Mouse (Mus musculus) midbrain, embryonic 16.5 days (tissue): ENCODE results near the gene Mthfs. TPM values are rescaled to one million over a fixed set of nuclear protein-coding genes. Genes with fewer than 3 reads are reported as not detected.
"Not testable (repeated sequence)": the region's sequence is repeated elsewhere in the genome, so short reads cannot be mapped to it uniquely, and the experiment has no call there.

ENCODE experiments used
- ATAC-seq: fragments of 200-750 bp; cut with Nextera tagmentation; 2 replicates; pipeline ENCODE4 v1.8.0; 2017; ENCODE audit warnings: moderate TSS enrichment
- H3K27ac ChIP-seq: fragments of 300-500 bp; sonication (generic); 2 replicates; pipeline ENCODE4 v1.5.1; 2014; ENCODE audit warnings: mild to moderate bottlenecking, low read length, mixed read lengths
- H3K27me3 ChIP-seq: fragments of 300-500 bp; sonication (generic); 2 replicates; pipeline ENCODE4 v1.6.1; 2014; ENCODE audit warnings: low read depth, low read length, mixed read lengths; ENCODE audit not compliant: control insufficient read depth, insufficient read depth
- H3K36me3 ChIP-seq: fragments of 300-500 bp; sonication (generic); 2 replicates; pipeline ENCODE4 v1.6.1; 2014; ENCODE audit warnings: mild to moderate bottlenecking, low read length, moderate library complexity, mixed read lengths; ENCODE audit not compliant: control insufficient read depth, insufficient read depth
- H3K4me1 ChIP-seq: fragments of 300-500 bp; sonication (generic); 2 replicates; pipeline ENCODE4 v1.6.1; 2014; ENCODE audit warnings: mild to moderate bottlenecking, low read length, mixed read lengths; ENCODE audit not compliant: control insufficient read depth, insufficient read depth
- H3K4me2 ChIP-seq: fragments of 300-500 bp; sonication (generic); 2 replicates; pipeline ENCODE4 v1.6.1; 2014; ENCODE audit warnings: mild to moderate bottlenecking, low read length, mixed read lengths
- H3K4me3 ChIP-seq: fragments of 300-500 bp; sonication (generic); 2 replicates; pipeline ENCODE4 v1.5.1; 2014; ENCODE audit warnings: low read depth, mild to moderate bottlenecking, low read length, moderate library complexity, mixed read lengths
- H3K9ac ChIP-seq: fragments of 300-500 bp; sonication (generic); 2 replicates; pipeline ENCODE4 v1.6.1; 2014; ENCODE audit warnings: low read depth, low read length, mixed read lengths
- H3K9me3 ChIP-seq: fragments of 300-500 bp; sonication (generic); replicated peaks from 2 replicates; pipeline ENCODE4 v1.6.1; 2014; ENCODE audit warnings: mild to moderate bottlenecking, low read length, mixed read lengths; ENCODE audit not compliant: control insufficient read depth, poor library complexity, severe bottlenecking
- WGBS: fragments of 180-500 bp; shearing (Covaris S2); extraction: QIAGEN DNeasy Blood & Tissue Kit; methylation state at CpG from one replicate; pipeline ENCODE4 v1.1.7; 2014; 5-methylcytosine and 5-hydroxymethylcytosine counted together
- polyA plus RNA-seq: library from polyadenylated mRNA; unstranded; fragments of >200 nt; fragmentation: Nextera tagmentation; extraction: Ambion mirVana; gene quantifications from 2 replicates; pipeline ENCODE4 v1.2.1, GENCODE M21; 2015

The Mthfs gene
- polyA plus RNA-seq, 1 experiment from 2014 or later = 11.3 TPM

DNA sequence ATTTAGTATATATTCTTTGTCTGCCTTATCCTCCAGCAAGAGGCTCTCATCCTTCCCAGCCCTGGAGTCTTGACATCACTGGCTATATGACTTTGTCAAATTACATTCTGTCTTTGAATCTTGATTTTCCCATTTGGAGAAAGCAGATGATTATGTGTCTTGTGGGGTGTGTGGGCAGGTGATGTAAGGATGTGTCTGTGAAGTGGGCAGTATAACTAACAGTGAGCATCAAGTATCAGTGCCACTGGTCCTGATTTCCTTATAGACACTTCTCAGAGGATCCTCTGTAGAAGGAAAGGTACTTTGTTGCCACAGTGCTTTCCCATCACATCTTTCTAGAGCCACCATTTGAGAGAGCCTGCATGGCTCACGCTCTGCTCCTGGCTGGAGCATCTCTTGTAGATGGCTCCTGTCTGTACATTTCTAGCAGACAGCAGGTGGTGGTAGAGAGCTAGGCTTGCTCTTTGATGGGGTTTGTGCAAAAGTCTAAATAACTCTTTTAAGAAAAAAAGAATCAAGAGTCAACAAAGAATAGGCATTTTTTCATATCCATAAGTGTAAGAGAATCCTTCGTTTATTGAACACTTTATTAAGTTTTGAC lies 20.5 kb downstream of the Mthfs start:
- H3K4me3 ChIP-seq, H3K4me2 ChIP-seq, H3K9me3 ChIP-seq, H3K27ac ChIP-seq, H3K4me1 ChIP-seq, H3K27me3 ChIP-seq, H3K36me3 ChIP-seq, H3K9ac ChIP-seq: not testable (repeated sequence)
- peak; percentile 80; the same call in 1 of the 2 replicates for ATAC-seq
- whole genome bisulfite sequencing = 68% methylated on average over 1 of the region's 2 CpGs

DNA sequence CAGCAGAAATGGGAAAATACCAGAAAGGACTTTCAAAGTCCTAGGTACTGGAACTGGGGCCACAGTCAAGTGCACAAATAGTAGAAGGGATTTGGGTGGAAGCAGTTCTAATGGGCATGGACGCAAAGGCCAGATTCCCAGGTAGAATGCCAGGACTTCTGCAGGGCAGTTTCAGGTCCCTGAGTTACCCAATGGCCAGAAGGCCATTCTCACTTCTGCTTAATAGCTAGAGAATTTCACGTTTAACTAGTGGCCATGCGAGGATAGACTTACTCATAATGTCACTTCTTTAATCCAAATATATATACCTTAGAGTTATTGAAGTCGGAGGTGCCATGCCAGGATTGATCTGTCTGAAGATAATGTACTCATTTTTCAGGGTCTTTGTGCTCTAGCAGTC lies 26.7 kb downstream of the Mthfs start:
- ATAC-seq = not testable (repeated sequence)
- WGBS = 95% methylated on average over 4 of the region's 4 CpGs

DNA sequence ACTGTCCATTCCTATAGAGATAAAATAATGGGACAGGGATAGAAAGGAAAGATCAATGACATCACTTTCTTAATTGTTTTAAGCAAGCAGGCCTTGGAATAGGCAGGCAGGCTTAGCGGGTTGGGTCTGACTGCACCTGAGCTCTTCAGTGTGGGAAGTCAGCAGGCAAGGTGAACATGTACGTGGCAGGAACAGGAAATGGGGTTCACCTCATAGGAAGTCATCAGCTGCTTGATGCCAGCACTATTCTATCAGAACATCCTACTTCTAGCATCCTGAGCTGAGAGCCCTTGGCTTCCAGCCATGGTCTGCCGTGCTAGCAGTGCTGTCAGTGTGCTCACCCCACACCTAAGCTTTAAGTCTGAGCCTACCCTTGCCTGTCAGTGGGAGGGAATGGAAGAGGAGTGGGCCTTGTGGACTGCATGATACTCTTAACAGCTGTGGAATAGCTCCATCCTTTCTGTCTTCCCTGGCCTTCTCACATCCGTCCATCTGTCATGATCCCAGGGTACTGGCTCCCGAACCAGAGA lies 28.6 kb downstream of the Mthfs start:
- WGBS = 85% methylated on average over 4 of the region's 5 CpGs
- H3K9me3 ChIP-seq = not testable (repeated sequence)

More for the DNA sequence above, 26.7 kb downstream of the Mthfs start:
- H3K27ac ChIP-seq, H3K9ac ChIP-seq, H3K27me3 ChIP-seq, H3K36me3 ChIP-seq, H3K4me2 ChIP-seq, H3K4me3 ChIP-seq, H3K4me1 ChIP-seq, H3K9me3 ChIP-seq: not testable (repeated sequence)

DNA sequence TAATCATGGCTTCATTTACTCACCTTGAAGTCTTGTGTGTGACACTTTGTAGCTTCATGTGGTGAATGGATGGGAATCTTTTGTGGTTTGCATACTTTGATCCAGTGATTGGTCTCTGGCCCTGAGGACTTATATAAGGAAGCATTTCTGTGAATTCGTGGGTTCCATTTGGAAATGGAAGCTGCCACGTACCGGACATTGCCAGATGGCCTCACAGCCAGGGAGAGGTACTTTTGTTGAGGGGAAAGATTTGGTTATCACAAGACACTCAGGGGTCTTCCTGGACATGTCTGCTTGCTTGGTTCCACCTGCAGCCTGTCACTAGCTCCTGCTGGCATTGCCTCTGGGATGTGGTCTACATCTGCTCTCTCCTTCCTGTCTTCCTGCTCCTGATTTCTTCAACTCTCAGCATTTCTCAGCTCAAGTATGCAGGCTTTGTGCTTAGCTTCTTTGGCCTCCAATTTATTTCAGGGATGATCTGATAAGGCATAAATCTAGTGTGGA lies 30.1 kb downstream of the Mthfs start:
- WGBS = 86% methylated on average over 3 of the region's 3 CpGs
- not testable (repeated sequence) for H3K4me3 ChIP-seq, H3K9ac ChIP-seq, H3K9me3 ChIP-seq, H3K4me2 ChIP-seq, H3K36me3 ChIP-seq, H3K4me1 ChIP-seq, H3K27ac ChIP-seq, H3K27me3 ChIP-seq, ATAC-seq

More for the DNA sequence above, 28.6 kb downstream of the Mthfs start:
- H3K4me1 ChIP-seq, H3K27me3 ChIP-seq, H3K4me3 ChIP-seq, ATAC-seq, H3K9ac ChIP-seq, H3K36me3 ChIP-seq, H3K27ac ChIP-seq, H3K4me2 ChIP-seq: not testable (repeated sequence)

DNA sequence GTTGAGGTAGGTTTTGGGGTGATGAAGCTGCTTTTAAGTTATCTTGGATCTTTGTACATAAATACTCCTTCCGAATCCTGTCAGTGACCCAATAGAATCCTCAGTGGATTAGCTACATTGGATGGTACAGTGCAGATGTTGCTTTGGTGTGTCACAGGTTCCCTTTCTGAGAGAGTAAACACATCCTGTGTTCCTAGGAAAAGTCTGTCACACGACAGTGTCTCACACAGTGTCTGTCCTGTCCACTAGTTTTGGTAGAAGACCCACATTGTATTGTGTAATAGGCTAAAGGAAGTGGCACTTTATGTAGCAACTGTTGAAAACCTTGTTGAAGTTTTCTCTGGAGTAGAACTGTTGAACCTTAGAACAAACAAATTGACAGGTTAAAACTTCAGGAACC lies 42.9 kb downstream of the Mthfs start:
- Histone ChIP-seq H3K36me3 (no peaks in the 10 kb centered on the region), H3K9ac (no peak overlapping the region), H3K4me2 (no peak overlapping the region), H3K27me3 (no peaks in the 10 kb centered on the region), H3K4me3 (no peak overlapping the region), H3K4me1 (no peaks in the 10 kb centered on the region), H3K9me3 (no peaks in the 10 kb centered on the region), H3K27ac (no peak overlapping the region)
- WGBS = 90% methylated on average over 2 of the region's 2 CpGs
- ATAC-seq = no peak

DNA sequence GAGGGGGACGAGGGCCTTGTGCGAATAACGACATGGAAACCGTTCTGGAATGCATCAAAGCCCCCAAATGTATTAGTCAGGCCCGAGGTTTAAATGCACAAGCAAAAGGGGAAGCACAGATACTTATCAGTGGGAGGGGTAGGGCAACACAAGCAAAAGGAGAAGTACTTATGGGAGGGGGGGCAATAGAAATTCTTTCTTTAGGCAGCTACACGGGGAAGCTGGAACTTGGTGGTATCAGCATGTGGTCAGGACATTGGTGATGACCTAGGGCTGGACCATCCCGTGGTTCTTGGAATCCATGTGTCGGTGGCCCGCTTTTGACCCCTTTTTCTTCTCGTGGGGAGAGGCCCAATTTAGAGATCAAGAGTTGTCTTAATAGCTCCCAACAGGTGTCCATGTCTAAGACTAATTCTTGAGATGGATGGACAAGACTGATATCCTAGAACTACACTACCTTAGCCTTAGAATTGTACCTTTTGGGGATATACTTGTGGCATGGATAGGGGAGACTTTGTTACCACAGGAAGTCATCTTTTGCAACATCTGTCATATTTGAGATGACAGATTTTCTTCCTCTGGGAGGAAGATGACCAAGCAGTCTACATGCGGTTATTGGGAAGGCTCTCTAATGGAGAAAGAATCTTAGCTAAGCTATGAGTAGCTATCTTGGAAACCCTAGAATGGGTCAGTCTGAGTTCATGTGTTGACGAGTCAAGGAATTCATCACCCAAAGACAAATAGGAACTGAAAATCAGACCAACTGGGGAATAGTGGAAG lies 46.3 kb downstream of the Mthfs start:
- Histone ChIP-seq H3K4me2 (no peak overlapping the region), H3K27me3 (no peaks in the 10 kb centered on the region), H3K4me1 (no peaks in the 10 kb centered on the region), H3K4me3 (no peak overlapping the region), H3K9ac (no peak overlapping the region), H3K36me3 (no peaks in the 10 kb centered on the region), H3K9me3 (no peaks in the 10 kb centered on the region), H3K27ac (no peak overlapping the region)
- 90% methylated on average over 12 of the region's 12 CpGs for WGBS
- ATAC-seq = no peak

DNA sequence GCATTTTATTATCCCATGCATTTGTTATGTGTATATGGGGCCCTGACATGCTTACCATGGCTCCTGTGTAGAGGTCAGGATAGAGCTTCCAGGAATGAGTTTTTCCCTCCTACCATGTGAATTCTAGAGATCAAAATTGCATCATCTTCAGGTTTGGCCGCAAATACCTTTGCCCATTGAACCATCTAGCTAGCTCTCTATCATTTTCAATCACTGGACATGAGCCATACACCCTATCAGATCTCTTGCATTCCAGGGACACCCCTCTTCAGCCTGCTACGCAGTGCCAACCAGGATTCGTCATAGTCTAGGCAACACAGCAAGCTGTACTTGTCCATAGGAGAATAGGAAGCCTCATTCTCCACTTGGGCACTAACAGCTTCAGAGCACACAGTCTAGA lies 53.5 kb downstream of the Mthfs start:
- Histone ChIP-seq H3K27me3 (no peaks in the 10 kb centered on the region), H3K9me3 (no peaks in the 10 kb centered on the region), H3K27ac (no peak overlapping the region), H3K4me3 (no peak overlapping the region), H3K4me2 (no peak overlapping the region), H3K36me3 (no peaks in the 10 kb centered on the region), H3K4me1 (no peaks in the 10 kb centered on the region; the same call in 1 of the 2 replicates), H3K9ac (no peak overlapping the region)
- ATAC-seq = no peak
- 93% methylated on average over 3 of the region's 3 CpGs for WGBS

DNA sequence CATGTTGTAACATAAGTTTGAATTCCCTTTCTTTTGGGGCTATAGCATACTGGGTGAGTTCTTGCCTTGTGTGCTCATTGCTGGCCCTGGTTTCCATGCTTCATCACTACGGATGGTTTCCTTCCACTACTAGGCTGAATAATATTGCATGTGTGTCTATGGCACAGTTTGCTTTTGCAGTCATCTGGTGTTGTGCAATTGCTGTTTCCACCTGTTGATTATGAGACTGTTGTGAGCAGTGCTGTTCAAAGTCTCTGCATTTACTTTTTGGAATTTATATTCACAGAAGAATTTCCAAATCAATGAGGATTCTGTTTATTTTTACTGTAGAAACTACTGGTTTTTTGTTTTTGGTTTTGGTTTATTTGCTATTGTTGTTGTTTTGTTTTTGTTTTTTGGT lies 54.1 kb downstream of the Mthfs start:
- Histone ChIP-seq H3K9ac (no peak overlapping the region), H3K36me3 (no peaks in the 10 kb centered on the region), H3K4me3 (no peak overlapping the region), H3K27ac (no peak overlapping the region), H3K27me3 (no peaks in the 10 kb centered on the region), H3K9me3 (no peaks in the 10 kb centered on the region), H3K4me1 (no peaks in the 10 kb centered on the region; the same call in 1 of the 2 replicates), H3K4me2 (no peak overlapping the region)
- 91% methylated on average over 1 of the region's 1 CpGs for WGBS
- no peak for ATAC-seq

DNA sequence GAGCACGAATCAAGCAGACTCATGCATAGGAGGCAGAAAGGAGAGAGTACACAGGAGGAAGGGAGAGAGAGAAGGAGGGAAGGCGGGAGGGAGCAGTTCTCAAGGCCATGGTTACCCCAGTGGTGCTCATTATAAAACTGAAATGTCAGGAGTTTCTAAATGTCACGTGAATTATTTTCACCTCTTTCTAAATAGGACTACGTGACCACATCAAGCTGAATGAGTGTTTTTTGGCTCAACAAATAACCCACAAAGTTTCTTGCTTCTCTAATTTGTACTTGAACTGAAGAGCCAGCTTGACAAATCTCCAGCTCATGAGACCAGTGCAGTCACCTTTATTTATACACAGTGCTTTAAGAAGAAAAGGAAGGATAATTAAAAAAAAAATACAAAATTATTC lies 56.6 kb downstream of the Mthfs start:
- no peak overlapping the region for H3K4me3 ChIP-seq
- H3K27ac ChIP-seq = no peak overlapping the region
- 75% methylated on average over 4 of the region's 4 CpGs for WGBS
- no peak overlapping the region for H3K4me2 ChIP-seq
- H3K9ac ChIP-seq = no peak overlapping the region
- H3K4me1 ChIP-seq = no peaks in the 10 kb centered on the region; the same call in 1 of the 2 replicates
- H3K27me3 ChIP-seq = no peaks in the 10 kb centered on the region
- H3K36me3 ChIP-seq = no peaks in the 10 kb centered on the region
- no peak for ATAC-seq
- no peaks in the 10 kb centered on the region for H3K9me3 ChIP-seq
